Mouse (Mus musculus): Measurements from ENCODE around the gene Fignl1. TPM values are rescaled to one million over a fixed set of nuclear protein-coding genes. Genes with fewer than 3 reads are reported as not detected.

The Fignl1 gene
- polyA plus RNA-seq, 1 experiment from 2014 or later: 16.3 TPM

GRCm38 (mm10) chr11:11830884-11831495 lies 22.2 kb upstream of the Fignl1 start:
- Histone ChIP-seq H3K27ac (replicated peaks; ENCODE audit: low read depth, low read length) (no peak overlapping the region), H3K4me2 (ENCODE audit: low read length) (no peak overlapping the region), H3K4me1 (ENCODE audit: control insufficient read depth, insufficient read depth, low read length) (peaks cover 13% of the 10 kb centered on the region), H3K9me3 (ENCODE audit: control insufficient read depth, low read length) (no peaks in the 10 kb centered on the region), H3K27me3 (ENCODE audit: control insufficient read depth, insufficient read depth, low read length) (no peaks in the 10 kb centered on the region), H3K36me3 (ENCODE audit: control insufficient read depth, insufficient read depth, low read length) (no peaks in the 10 kb centered on the region), H3K9ac (replicated peaks; ENCODE audit: low read length) (no peak overlapping the region), H3K4me3 (replicated peaks; ENCODE audit: low read depth, low read length) (no peak overlapping the region)
- 39% methylated on average over 12 of the region's 12 CpGs for WGBS
- DNase-seq (no peak), ATAC-seq (ENCODE audit: low FRiP score, low TSS enrichment) (no peak)

- H3K4me3 ChIP-seq (replicated peaks; ENCODE audit: low read depth, low read length): no peak overlapping the region
- 13% methylated on average over 11 of the region's 11 CpGs for WGBS
- H3K27me3 ChIP-seq (ENCODE audit: control insufficient read depth, insufficient read depth, low read length): no peaks in the 10 kb centered on the region
- H3K9ac ChIP-seq (replicated peaks; ENCODE audit: low read length): no peak overlapping the region
- H3K36me3 ChIP-seq (ENCODE audit: control insufficient read depth, insufficient read depth, low read length): no peaks in the 10 kb centered on the region
- H3K4me2 ChIP-seq (ENCODE audit: low read length): no peak overlapping the region
- peak; percentile 34 for DNase-seq
- no peak for ATAC-seq (ENCODE audit: low FRiP score, low TSS enrichment)
- H3K9me3 ChIP-seq (ENCODE audit: control insufficient read depth, low read length): no peaks in the 10 kb centered on the region
- peaks cover 15% of the 10 kb centered on the region for H3K4me1 ChIP-seq (ENCODE audit: control insufficient read depth, insufficient read depth, low read length)
- no peak overlapping the region for H3K27ac ChIP-seq (replicated peaks; ENCODE audit: low read depth, low read length)
Measured at GRCm38 (mm10) chr11:11829161-11830000, 20.6 kb upstream of the Fignl1 start.

- H3K27me3 ChIP-seq (ENCODE audit: control insufficient read depth, insufficient read depth, low read length): no peaks in the 10 kb centered on the region
- no peaks in the 10 kb centered on the region for H3K9me3 ChIP-seq (ENCODE audit: control insufficient read depth, low read length)
- no peak overlapping the region for H3K4me2 ChIP-seq (ENCODE audit: low read length)
- peaks cover 16% of the 10 kb centered on the region for H3K4me1 ChIP-seq (ENCODE audit: control insufficient read depth, insufficient read depth, low read length)
- 27% methylated on average over 6 of the region's 6 CpGs for WGBS
- H3K36me3 ChIP-seq (ENCODE audit: control insufficient read depth, insufficient read depth, low read length): no peaks in the 10 kb centered on the region
- DNase-seq (no peak), ATAC-seq (ENCODE audit: low FRiP score, low TSS enrichment) (no peak)
- H3K27ac ChIP-seq (replicated peaks; ENCODE audit: low read depth, low read length): no peak overlapping the region
- H3K9ac ChIP-seq (replicated peaks; ENCODE audit: low read length): no peak overlapping the region
- H3K4me3 ChIP-seq (replicated peaks; ENCODE audit: low read depth, low read length): no peak overlapping the region
Measured at GRCm38 (mm10) chr11:11828761-11829160, 20.0 kb upstream of the Fignl1 start.

GRCm38 (mm10) chr11:11828251-11828650 lies 19.5 kb upstream of the Fignl1 start:
- H3K27ac ChIP-seq (replicated peaks; ENCODE audit: low read depth, low read length): no peak overlapping the region
- ATAC-seq (ENCODE audit: low FRiP score, low TSS enrichment) (peak; percentile 28; the same call in 1 of the 2 replicates), DNase-seq (peak; percentile 37)
- H3K9me3 ChIP-seq (ENCODE audit: control insufficient read depth, low read length): no peaks in the 10 kb centered on the region
- 26% methylated on average over 5 of the region's 5 CpGs for WGBS
- no peak overlapping the region for H3K9ac ChIP-seq (replicated peaks; ENCODE audit: low read length)
- no peak overlapping the region for H3K4me2 ChIP-seq (ENCODE audit: low read length)
- no peaks in the 10 kb centered on the region for H3K27me3 ChIP-seq (ENCODE audit: control insufficient read depth, insufficient read depth, low read length)
- no peak overlapping the region for H3K4me3 ChIP-seq (replicated peaks; ENCODE audit: low read depth, low read length)
- H3K36me3 ChIP-seq (ENCODE audit: control insufficient read depth, insufficient read depth, low read length): no peaks in the 10 kb centered on the region
- H3K4me1 ChIP-seq (ENCODE audit: control insufficient read depth, insufficient read depth, low read length): peaks cover 16% of the 10 kb centered on the region

- H3K4me3 ChIP-seq (replicated peaks; ENCODE audit: low read depth, low read length): no peak overlapping the region
- DNase-seq (no peak), ATAC-seq (ENCODE audit: low FRiP score, low TSS enrichment) (no peak)
- H3K9me3 ChIP-seq (ENCODE audit: control insufficient read depth, low read length): no peaks in the 10 kb centered on the region
- H3K4me1 ChIP-seq (ENCODE audit: control insufficient read depth, insufficient read depth, low read length): peaks cover 31% of the 10 kb centered on the region
- H3K36me3 ChIP-seq (ENCODE audit: control insufficient read depth, insufficient read depth, low read length): no peaks in the 10 kb centered on the region
- no peaks in the 10 kb centered on the region for H3K27me3 ChIP-seq (ENCODE audit: control insufficient read depth, insufficient read depth, low read length)
- no peak overlapping the region for H3K27ac ChIP-seq (replicated peaks; ENCODE audit: low read depth, low read length)
- H3K4me2 ChIP-seq (ENCODE audit: low read length): no peak overlapping the region
- no peak overlapping the region for H3K9ac ChIP-seq (replicated peaks; ENCODE audit: low read length)
Measured at GRCm38 (mm10) chr11:11826475-11826874, 17.7 kb upstream of the Fignl1 start.

- no peak for ATAC-seq (ENCODE audit: low FRiP score, low TSS enrichment)
- DNase-seq: no peak
- H3K4me3 ChIP-seq (replicated peaks; ENCODE audit: low read depth, low read length): no peak overlapping the region
- H3K4me2 ChIP-seq (ENCODE audit: low read length): no peak overlapping the region
- no peak overlapping the region for H3K27ac ChIP-seq (replicated peaks; ENCODE audit: low read depth, low read length)
- no peaks in the 10 kb centered on the region for H3K36me3 ChIP-seq (ENCODE audit: control insufficient read depth, insufficient read depth, low read length)
- H3K9ac ChIP-seq (replicated peaks; ENCODE audit: low read length): no peak overlapping the region
- H3K27me3 ChIP-seq (ENCODE audit: control insufficient read depth, insufficient read depth, low read length): no peaks in the 10 kb centered on the region
- WGBS: 85% methylated on average over 6 of the region's 6 CpGs
- H3K4me1 ChIP-seq (ENCODE audit: control insufficient read depth, insufficient read depth, low read length): peaks cover 31% of the 10 kb centered on the region
- no peaks in the 10 kb centered on the region for H3K9me3 ChIP-seq (ENCODE audit: control insufficient read depth, low read length)
Measured at GRCm38 (mm10) chr11:11825670-11826069, 16.9 kb upstream of the Fignl1 start.

- ATAC-seq (ENCODE audit: low FRiP score, low TSS enrichment): no peak
- Histone ChIP-seq H3K27me3 (ENCODE audit: control insufficient read depth, insufficient read depth, low read length) (no peaks in the 10 kb centered on the region), H3K9me3 (ENCODE audit: control insufficient read depth, low read length) (no peaks in the 10 kb centered on the region), H3K4me2 (ENCODE audit: low read length) (no peak overlapping the region), H3K4me3 (replicated peaks; ENCODE audit: low read depth, low read length) (no peak overlapping the region), H3K36me3 (ENCODE audit: control insufficient read depth, insufficient read depth, low read length) (no peaks in the 10 kb centered on the region), H3K27ac (replicated peaks; ENCODE audit: low read depth, low read length) (peak overlapping the region; percentile 21; the same call in 1 of the 2 replicates), H3K9ac (replicated peaks; ENCODE audit: low read length) (no peak overlapping the region), H3K4me1 (ENCODE audit: control insufficient read depth, insufficient read depth, low read length) (peaks cover 31% of the 10 kb centered on the region)
- peak; percentile 39 for DNase-seq
- WGBS: 34% methylated on average over 3 of the region's 3 CpGs
Measured at GRCm38 (mm10) chr11:11824970-11825635, 16.3 kb upstream of the Fignl1 start.

- Histone ChIP-seq H3K4me3 (replicated peaks; ENCODE audit: low read depth, low read length) (no peak overlapping the region), H3K4me1 (ENCODE audit: control insufficient read depth, insufficient read depth, low read length) (peaks cover 29% of the 10 kb centered on the region), H3K9ac (replicated peaks; ENCODE audit: low read length) (no peak overlapping the region), H3K9me3 (ENCODE audit: control insufficient read depth, low read length) (no peaks in the 10 kb centered on the region), H3K36me3 (ENCODE audit: control insufficient read depth, insufficient read depth, low read length) (no peaks in the 10 kb centered on the region), H3K4me2 (ENCODE audit: low read length) (no peak overlapping the region), H3K27me3 (ENCODE audit: control insufficient read depth, insufficient read depth, low read length) (no peaks in the 10 kb centered on the region), H3K27ac (replicated peaks; ENCODE audit: low read depth, low read length) (0 out of 2 replicates have a peak overlapping the region, but pooled peaks have one; percentile 21)
- DNase-seq (peak; percentile 25), ATAC-seq (ENCODE audit: low FRiP score, low TSS enrichment) (no peak)
- 21% methylated on average over 12 of the region's 12 CpGs for WGBS
Measured at GRCm38 (mm10) chr11:11823980-11824911, 15.5 kb upstream of the Fignl1 start.
